Mouse (Mus musculus) adrenal gland, postnatal 36 days (tissue): ENCODE measurements at regions not wholly inside any gene's neighbourhood (a gene's known extent, or its start where the extent isn't known, plus 50 kb on each side); places are given as distances from the start of the nearest gene placed in this dataset.

Experiments
- DNase-seq, 2 experiments: peaks; one replicate each; pipeline ENCODE4 v3.0.0; 2021; ENCODE audit warnings: mixed read lengths in 1 of 2

GRCm38 (mm10) chr13:37528876-37529275, 183.9 kb downstream of the Ly86 start:
- DNase-seq: no peak

- DNase-seq: peak; percentile 75 to 76
These were observed 186.6 kb downstream of the Ly86 start for GRCm38 (mm10) chr13:37531512-37532183.

- no peak for DNase-seq
These were observed 187.7 kb downstream of the Ly86 start for GRCm38 (mm10) chr13:37532596-37533170.

GRCm38 (mm10) chr13:37533851-37534250, 188.8 kb downstream of the Ly86 start:
- DNase-seq: no peak

GRCm38 (mm10) chr13:37537330-37537729, 192.3 kb downstream of the Ly86 start:
- DNase-seq: peak; percentile 32 to 44

GRCm38 (mm10) chr13:37537793-37538192, 192.8 kb downstream of the Ly86 start:
- DNase-seq: peak in 1 of 2 experiments; percentile 55

- no peak for DNase-seq
These were observed 196.0 kb downstream of the Ly86 start for GRCm38 (mm10) chr13:37540980-37541531.

- DNase-seq: peak; percentile 69 to 70
These were observed 196.7 kb downstream of the Ly86 start for GRCm38 (mm10) chr13:37541674-37542073.

GRCm38 (mm10) chr13:37542744-37543196, 197.8 kb downstream of the Ly86 start:
- peak in 1 of 2 experiments; percentile 45 for DNase-seq

- no peak for DNase-seq
These were observed 198.8 kb downstream of the Ly86 start for GRCm38 (mm10) chr13:37543788-37544187.

- DNase-seq: no peak
These were observed 199.7 kb downstream of the Ly86 start for GRCm38 (mm10) chr13:37544696-37545095.

GRCm38 (mm10) chr13:37546556-37546955, 201.5 kb downstream of the Ly86 start:
- DNase-seq: no peak

- no peak for DNase-seq
These were observed 205.6 kb downstream of the Ly86 start for GRCm38 (mm10) chr13:37550584-37550983.

- no peak for DNase-seq
These were observed 208.4 kb downstream of the Ly86 start for GRCm38 (mm10) chr13:37553392-37553791.

- DNase-seq: no peak
These were observed 212.2 kb downstream of the Ly86 start for GRCm38 (mm10) chr13:37557183-37557582.

GRCm38 (mm10) chr13:37557766-37558165, 212.8 kb downstream of the Ly86 start:
- DNase-seq: no peak

- no peak for DNase-seq
These were observed 214.0 kb downstream of the Ly86 start for GRCm38 (mm10) chr13:37559056-37559455.

GRCm38 (mm10) chr13:37559706-37560313, 214.8 kb downstream of the Ly86 start:
- no peak for DNase-seq

GRCm38 (mm10) chr13:37560387-37560786, 215.4 kb downstream of the Ly86 start:
- peak; percentile 78 to 80 for DNase-seq

GRCm38 (mm10) chr13:37560800-37561199, 215.8 kb downstream of the Ly86 start:
- peak in 1 of 2 experiments; percentile 28 for DNase-seq

- no peak for DNase-seq
These were observed 216.4 kb downstream of the Ly86 start for GRCm38 (mm10) chr13:37561437-37561836.

GRCm38 (mm10) chr13:37562141-37562540, 216.1 kb upstream of the Rreb1 start:
- peak; percentile 58 to 74 for DNase-seq

GRCm38 (mm10) chr13:37562652-37563051, 215.5 kb upstream of the Rreb1 start:
- DNase-seq: peak; percentile 80 to 83
